Mouse (Mus musculus) myocyte (in vitro differentiated cells): Measurements from ENCODE around the gene Plcb1.

Experiments
- MAX ChIP-seq: IDR thresholded peaks from one replicate; pipeline ENCODE4 v1.6.1; 2011; ENCODE audit warnings: low read depth, mild to moderate bottlenecking, control low read depth
- POLR2A ChIP-seq: IDR thresholded peaks from one replicate; pipeline ENCODE4 v1.6.1; 2011; ENCODE audit warnings: low read depth, mild to moderate bottlenecking, control low read depth, moderate library complexity; ENCODE audit not compliant: insufficient read length
- SRF ChIP-seq: IDR thresholded peaks from one replicate; pipeline ENCODE4 v1.6.1; 2011; ENCODE audit warnings: low read depth; ENCODE audit not compliant: control insufficient read depth, insufficient read length
- USF1 ChIP-seq: IDR thresholded peaks from one replicate; pipeline ENCODE4 v1.6.1; 2011; ENCODE audit warnings: low read depth, mild to moderate bottlenecking, control low read depth, moderate library complexity

- no peak for TF ChIP-seq USF1
- no peak for TF ChIP-seq POLR2A
- no peak for TF ChIP-seq MAX
- TF ChIP-seq SRF, result no peak
Observed at GRCm38 (mm10) chr2:135200830-135201229, 415.0 kb downstream of the Plcb1 start.
